Mouse (Mus musculus) MEL (cell line): ENCODE data around the gene Cntn2. TPM values are rescaled to one million over a fixed set of nuclear protein-coding genes. Genes with fewer than 3 reads are reported as not detected.

ENCODE experiments used
- DNase-seq: peaks from one replicate; pipeline ENCODE4 v3.0.0; 2011; ENCODE audit warnings: low read depth, low spot score
- H3K27ac ChIP-seq: 2 replicates; pipeline ENCODE4 v1.5.1; 2012; ENCODE audit warnings: low read depth, mild to moderate bottlenecking, control low read depth, low read length, moderate library complexity; ENCODE audit not compliant: control insufficient read depth
- H3K27me3 ChIP-seq, 2 experiments: fragments of 150-350 bp in 1 of 2; sonication (generic) in 1 of 2; 2 replicates each; pipeline ENCODE4 v1.6.1; 2012; ENCODE audit warnings: low read length in 2 of 2, mild to moderate bottlenecking in 2 of 2, improper control_type of control experiment in 1 of 2, moderate library complexity in 1 of 2; ENCODE audit not compliant: insufficient read depth in 2 of 2, control insufficient read depth in 1 of 2
- H3K36me3 ChIP-seq, 2 experiments: 2 replicates each; pipeline ENCODE4 v1.6.1; 2012 to 2014; ENCODE audit warnings: low read length in 2 of 2, improper control_type of control experiment in 1 of 2, inconsistent platforms in 1 of 2, mild to moderate bottlenecking in 1 of 2; ENCODE audit not compliant: insufficient read depth in 2 of 2, control insufficient read depth in 1 of 2
- H3K4me1 ChIP-seq, 2 experiments: fragments of 150-350 bp in 1 of 2; sonication (generic) in 1 of 2; 2 replicates each; pipeline ENCODE4 v1.6.1; 2012; ENCODE audit warnings: low read length in 2 of 2, improper control_type of control experiment in 1 of 2, mild to moderate bottlenecking in 1 of 2; ENCODE audit not compliant: insufficient read depth in 2 of 2, control insufficient read depth in 1 of 2
- H3K4me3 ChIP-seq, 2 experiments: fragments of 150-350 bp in 1 of 2; sonication (generic) in 1 of 2; 2 replicates each; pipeline ENCODE4 v1.5.1; 2012; ENCODE audit warnings: low read depth in 2 of 2, low read length in 2 of 2, mild to moderate bottlenecking in 2 of 2, moderate library complexity in 2 of 2, control low read depth in 1 of 2, improper control_type of control experiment in 1 of 2; ENCODE audit not compliant: control insufficient read depth in 1 of 2, insufficient read depth in 1 of 2
- H3K79me2 ChIP-seq: 2 replicates; pipeline ENCODE4 v1.6.1; 2012; ENCODE audit warnings: mild to moderate bottlenecking, low read length, moderate library complexity; ENCODE audit not compliant: control insufficient read depth, poor library complexity, insufficient read depth
- H3K9ac ChIP-seq: 2 replicates; pipeline ENCODE4 v1.6.1; 2012; ENCODE audit warnings: low read depth, mild to moderate bottlenecking, control low read depth, low read length, moderate library complexity; ENCODE audit not compliant: control insufficient read depth, poor library complexity, severe bottlenecking
- H3K9me3 ChIP-seq: fragments of 150-350 bp; sonication (generic); replicated peaks from 2 replicates; pipeline ENCODE4 v1.6.1; 2012; ENCODE audit warnings: mild to moderate bottlenecking, low read length, improper control_type of control experiment, moderate library complexity; ENCODE audit not compliant: insufficient read depth
- BHLHE40 ChIP-seq: IDR thresholded peaks from 2 replicates; pipeline ENCODE4 v1.6.1; 2012; ENCODE audit warnings: low read depth, mild to moderate bottlenecking, inconsistent platforms, low read length, improper control_type of control experiment, borderline replicate concordance
- CHD1 ChIP-seq: IDR thresholded peaks from 2 replicates; pipeline ENCODE4 v1.6.1; 2012; ENCODE audit warnings: low read depth, mild to moderate bottlenecking, inconsistent platforms, low read length, improper control_type of control experiment
- E2F4 ChIP-seq: IDR thresholded peaks from 2 replicates; pipeline ENCODE4 v1.6.1; 2011; ENCODE audit warnings: low read depth, low read length, improper control_type of control experiment, borderline replicate concordance
- ELF1 ChIP-seq: IDR thresholded peaks from 2 replicates; pipeline ENCODE4 v1.6.1; 2014; ENCODE audit warnings: low read depth, mild to moderate bottlenecking, inconsistent platforms, low read length, improper control_type of control experiment, moderate library complexity
- ETS1 ChIP-seq: IDR thresholded peaks from 2 replicates; pipeline ENCODE4 v1.6.1; 2012; ENCODE audit warnings: low read depth, mild to moderate bottlenecking, inconsistent platforms, low read length, improper control_type of control experiment, moderate library complexity
- GATA1 ChIP-seq: IDR thresholded peaks from 2 replicates; pipeline ENCODE4 v1.6.1; 2011; ENCODE audit warnings: low read depth, low read length, improper control_type of control experiment
- JUND ChIP-seq: IDR thresholded peaks from 2 replicates; pipeline ENCODE4 v1.6.1; 2011; ENCODE audit warnings: low read depth, mild to moderate bottlenecking, improper control_type of control experiment, low read length
- MAZ ChIP-seq: IDR thresholded peaks from 2 replicates; pipeline ENCODE4 v1.6.1; 2012; ENCODE audit warnings: low read depth, mild to moderate bottlenecking, inconsistent platforms, low read length, improper control_type of control experiment
- MYC ChIP-seq: IDR thresholded peaks from 2 replicates; pipeline ENCODE4 v1.6.1; 2011; ENCODE audit warnings: low read depth, mild to moderate bottlenecking, low read length, improper control_type of control experiment, moderate library complexity
- NELFE ChIP-seq: IDR thresholded peaks from 2 replicates; pipeline ENCODE4 v1.6.1; 2011; ENCODE audit warnings: low read depth, low read length, improper control_type of control experiment
- NRF1 ChIP-seq: IDR thresholded peaks from 2 replicates; pipeline ENCODE4 v1.6.1; 2014; ENCODE audit warnings: low read depth, mild to moderate bottlenecking, inconsistent platforms, low read length, improper control_type of control experiment, moderate library complexity; ENCODE audit not compliant: poor library complexity, insufficient read depth, severe bottlenecking
- RAD21 ChIP-seq: IDR thresholded peaks from 2 replicates; pipeline ENCODE4 v1.6.1; 2011; ENCODE audit warnings: mild to moderate bottlenecking, low read depth, low read length, improper control_type of control experiment
- SMC3 ChIP-seq: IDR thresholded peaks from 2 replicates; pipeline ENCODE4 v1.6.1; 2011; ENCODE audit warnings: low read depth, low read length, improper control_type of control experiment
- TAL1 ChIP-seq: IDR thresholded peaks from 2 replicates; pipeline ENCODE4 v1.6.1; 2012; ENCODE audit warnings: mild to moderate bottlenecking, inconsistent platforms, low read length, moderate library complexity, mixed read lengths
- TBP ChIP-seq: IDR thresholded peaks from 2 replicates; pipeline ENCODE4 v1.8.0; 2011; ENCODE audit warnings: low read depth, low read length, improper control_type of control experiment
- USF1 ChIP-seq: IDR thresholded peaks from 2 replicates; pipeline ENCODE4 v1.6.1; 2014; ENCODE audit warnings: low read depth, mild to moderate bottlenecking, inconsistent platforms, low read length, improper control_type of control experiment, moderate library complexity
- USF2 ChIP-seq, 2 experiments: IDR thresholded peaks; 2 replicates each; pipeline ENCODE4 v1.6.1; 2011 to 2012; ENCODE audit warnings: improper control_type of control experiment in 2 of 2, low read length in 2 of 2, borderline replicate concordance in 1 of 2, inconsistent platforms in 1 of 2, low read depth in 1 of 2, mild to moderate bottlenecking in 1 of 2; ENCODE audit not compliant: insufficient read depth in 1 of 2
- ZKSCAN1 ChIP-seq: IDR thresholded peaks from 2 replicates; pipeline ENCODE4 v1.6.1; 2012; ENCODE audit warnings: low read depth, mild to moderate bottlenecking, inconsistent platforms, low read length, improper control_type of control experiment, moderate library complexity
- polyA plus RNA-seq, 2 experiments: library from polyadenylated mRNA; stranded (reverse) in 1 of 2; unstranded in 1 of 2; fragments of >175 nt in 1 of 2; fragments of >200 nt in 1 of 2; gene quantifications; 2 replicates each; pipeline versions ENCODE4 v1.2.1 to v1.2.4; 2012; ENCODE audit warnings: low replicate concordance in 2 of 2, low read depth in 1 of 2; ENCODE audit not compliant: insufficient read length in 2 of 2, insufficient read depth in 1 of 2, missing spikeins in 1 of 2
- total RNA-seq: library from RNA; depleted of rRNA; stranded (reverse); fragments of 300-350 nt; gene quantifications from 2 replicates; pipeline ENCODE4 v1.2.3, GENCODE M21; 2012

Gene Cntn2
- total and polyA plus RNA-seq, 3 experiments, result not detected

GRCm38 (mm10) chr1:132570068-132570780 is 27.2 kb upstream of the Cntn2 start:
- TF ChIP-seq ELF1 (no peak), BHLHE40 (no peak), MYC (no peak), TBP (no peak), JUND (no peak), SMC3 (no peak), CHD1 (no peak), NRF1 (no peak), MAZ (no peak), TAL1 (no peak), USF2 (IDR thresholded peaks at IDR 0.05; ENCODE audit: borderline replicate concordance in 1 of 2, insufficient read depth in 1 of 2, low read depth in 1 of 2, low read length in 2 of 2) (no peak), ETS1 (no peak), GATA1 (no peak), NELFE (no peak)
- peaks cover 10 to 17% of the 10 kb centered on the region in 2 experiments for H3K27me3 ChIP-seq
- no peak overlapping the region for H3K4me3 ChIP-seq
- H3K9me3 ChIP-seq, result no peaks in the 10 kb centered on the region
- H3K79me2 ChIP-seq, result no peaks in the 10 kb centered on the region
- no peak for DNase-seq
- no peak overlapping the region for H3K9ac ChIP-seq
- H3K36me3 ChIP-seq, result no peaks in the 10 kb centered on the region; a peak in 1 of 4 replicates
- peaks cover 0 to 12% of the 10 kb centered on the region in 2 experiments; a peak in 2 of 4 replicates for H3K4me1 ChIP-seq
- no peak overlapping the region for H3K27ac ChIP-seq

GRCm38 (mm10) chr1:132569516-132569915 is 26.5 kb upstream of the Cntn2 start:
- H3K4me3 ChIP-seq, result no peak overlapping the region
- H3K9me3 ChIP-seq, result no peaks in the 10 kb centered on the region
- H3K79me2 ChIP-seq, result no peaks in the 10 kb centered on the region
- no peak for DNase-seq
- H3K27ac ChIP-seq, result no peak overlapping the region
- no peak overlapping the region for H3K9ac ChIP-seq
- peaks cover 0 to 13% of the 10 kb centered on the region in 2 experiments; a peak in 2 of 4 replicates for H3K4me1 ChIP-seq
- H3K36me3 ChIP-seq, result no peaks in the 10 kb centered on the region; a peak in 1 of 4 replicates
- H3K27me3 ChIP-seq, result peaks cover 10 to 16% of the 10 kb centered on the region in 2 experiments
- TF ChIP-seq USF1, result no peak
- TF ChIP-seq E2F4, result no peak
- no peak for TF ChIP-seq ETS1
- no peak for TF ChIP-seq JUND
- TF ChIP-seq TBP, result no peak
- no peak for TF ChIP-seq ZKSCAN1
- TF ChIP-seq RAD21, result no peak
- TF ChIP-seq, all 39 proteins: peak for 0
